Mouse (Mus musculus) adrenal gland, adult 18-20 months (tissue): ENCODE measurements around the gene Ubl5. TPM values are rescaled to one million over a fixed set of nuclear protein-coding genes. Genes with fewer than 3 reads are reported as not detected.
"Not testable (repeated sequence)": the region's sequence is repeated elsewhere in the genome, so short reads cannot be mapped to it uniquely, and the experiment has no call there.

Experiments used
- DNase-seq, 2 experiments: peaks; one replicate each; pipeline ENCODE4 v3.0.0; 2021 to 2022; ENCODE audit warnings: low spot score in 2 of 2
- total RNA-seq, 2 experiments: library from RNA; stranded (reverse); gene quantifications; 1 replicate in 1 of 2; 2 replicates in 1 of 2; pipeline ENCODE4 v1.2.3; 2021

Ubl5 gene
- total RNA-seq, 2 experiments from 2014 or later = 352 to 436 TPM

DNA sequence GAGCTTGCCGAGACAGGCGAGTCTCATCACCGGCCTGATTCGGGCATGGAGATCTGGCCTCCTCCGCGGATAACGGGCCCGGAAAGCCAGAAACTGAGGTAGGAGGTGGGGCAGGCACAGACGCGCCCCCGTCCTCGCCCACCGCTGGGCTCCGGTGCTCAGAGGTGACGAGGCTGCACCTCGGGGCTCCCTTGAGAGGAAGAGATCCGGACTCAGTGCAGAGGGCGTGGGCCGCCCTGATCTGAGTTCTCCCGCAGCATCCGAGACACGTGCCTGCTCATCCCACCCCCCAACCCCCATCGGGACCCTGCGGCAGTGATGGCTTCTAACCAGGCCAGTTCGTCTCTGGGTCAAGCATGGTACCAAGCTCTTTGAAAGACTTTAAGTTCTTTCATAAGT, 9.6 kb downstream of the Ubl5 start:
- no peak for DNase-seq

DNA sequence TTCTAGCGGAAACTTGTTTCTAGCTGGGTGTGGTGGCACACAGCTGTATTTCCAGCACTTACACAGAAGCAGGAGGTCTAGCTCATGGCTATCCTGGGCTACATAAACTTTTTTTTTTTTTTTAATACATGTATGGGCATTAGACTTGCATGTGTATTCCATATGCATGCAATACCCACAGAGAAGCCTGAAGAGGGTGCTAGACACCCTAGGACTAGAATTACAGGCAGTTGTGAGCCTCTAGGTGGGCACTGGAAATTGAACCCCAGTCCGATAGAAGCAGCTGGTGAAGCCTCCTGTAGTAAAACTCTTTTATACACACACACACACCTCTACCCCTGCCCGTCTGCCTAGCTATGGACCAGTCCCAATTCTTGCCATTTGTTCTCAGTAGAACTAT, 11.2 kb downstream of the Ubl5 start:
- no peak for DNase-seq

DNA sequence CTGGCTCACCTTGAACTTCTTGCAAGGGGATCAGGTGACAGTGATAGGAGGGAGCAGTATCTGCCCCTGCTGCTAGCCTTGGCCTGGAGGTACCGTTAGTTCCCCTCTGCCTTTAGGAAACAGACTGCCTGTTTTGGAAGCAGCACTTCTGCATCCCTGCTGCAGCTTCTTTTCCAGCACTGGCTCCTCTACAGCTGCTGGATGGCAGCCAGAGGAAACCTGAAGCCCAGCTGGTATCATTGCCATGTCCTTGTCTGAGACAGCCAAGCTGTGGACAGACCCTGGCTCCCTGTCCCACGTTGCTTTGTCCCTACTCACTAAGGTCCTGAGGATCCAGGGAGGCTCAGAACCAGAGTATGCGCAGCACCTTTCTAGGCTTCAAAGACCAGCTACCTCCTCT, 14.9 kb downstream of the Ubl5 start:
- peak in 1 of 2 experiments; percentile 40 for DNase-seq

DNA sequence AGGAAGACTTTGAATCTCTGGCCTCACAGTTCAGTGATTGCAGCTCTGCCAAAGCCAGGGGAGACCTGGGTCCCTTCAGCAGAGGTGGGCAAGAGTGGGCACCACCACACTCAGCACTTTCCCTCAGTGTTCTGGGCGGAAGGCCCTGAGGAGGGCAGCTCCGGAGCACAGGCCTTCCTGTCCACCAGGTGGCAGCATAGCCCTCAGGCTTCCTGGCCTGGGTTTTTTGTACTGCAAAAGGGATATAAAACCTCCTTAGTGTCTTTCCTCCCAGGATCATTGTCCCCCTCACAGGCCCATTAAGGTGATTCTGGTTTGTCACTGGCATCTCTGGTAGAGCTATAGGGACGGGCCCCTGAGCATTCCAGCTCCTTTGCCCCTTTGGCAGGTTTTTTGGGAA, 19.6 kb downstream of the Ubl5 start:
- peak; percentile 56 to 68 for DNase-seq

DNA sequence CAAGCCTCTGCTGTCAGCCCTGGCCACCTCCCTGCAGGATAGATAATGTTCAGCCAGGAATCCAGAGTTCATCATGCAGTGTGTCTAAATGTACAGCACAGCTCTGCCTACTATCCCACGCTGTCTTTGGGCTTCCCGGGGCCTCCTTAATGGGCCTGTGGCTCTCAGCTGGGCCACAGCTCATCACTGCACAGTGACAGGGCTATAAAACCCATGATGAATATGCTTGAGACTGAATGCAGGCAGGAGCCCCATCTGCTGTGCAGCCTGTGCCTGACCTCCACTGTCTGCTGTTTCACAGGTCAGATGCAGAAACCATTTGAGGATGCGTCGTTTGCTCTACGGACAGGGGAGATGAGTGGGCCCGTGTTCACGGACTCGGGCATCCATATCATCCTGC, 20.2 kb downstream of the Ubl5 start:
- DNase-seq = no peak

DNA sequence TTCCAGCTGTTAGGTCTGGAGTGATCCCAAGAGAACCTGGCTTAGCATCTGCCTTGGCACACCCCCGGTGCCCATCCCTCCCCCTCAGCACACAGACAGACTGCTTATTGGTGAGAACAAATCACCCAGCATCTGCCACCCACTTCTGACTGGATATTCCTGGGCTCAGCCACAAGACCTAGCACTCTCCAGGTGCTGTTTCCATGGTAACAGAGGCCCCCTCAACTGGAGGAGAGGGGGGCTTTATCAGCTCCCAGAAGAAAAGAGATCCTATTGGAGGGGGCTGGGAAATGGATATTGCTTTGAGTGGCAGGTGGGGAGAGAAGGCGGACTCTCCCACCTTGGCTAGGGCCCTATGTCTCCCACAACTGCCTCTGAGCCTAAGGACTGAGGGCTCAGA, 21.3 kb downstream of the Ubl5 start:
- DNase-seq = no peak

DNA sequence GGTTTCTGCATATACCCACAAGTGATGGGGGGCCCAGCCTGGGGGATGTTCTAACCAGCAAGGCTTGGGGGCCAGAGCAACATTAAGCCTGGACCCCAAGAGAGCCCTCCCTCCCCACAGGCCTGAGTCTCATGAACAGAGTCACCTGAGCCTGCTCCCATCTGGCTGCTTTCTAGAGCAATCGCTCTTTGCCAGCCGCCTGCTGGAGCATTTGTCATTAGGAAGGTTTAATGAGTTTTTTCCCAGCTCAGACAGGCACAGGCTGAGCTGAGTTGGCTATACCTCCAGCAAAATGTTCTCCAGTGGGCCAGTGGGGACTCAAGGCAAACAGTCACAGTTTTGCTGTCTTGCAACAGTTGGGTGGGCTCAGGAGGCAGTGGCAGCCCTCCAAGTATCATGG, 21.7 kb downstream of the Ubl5 start:
- DNase-seq = no peak

DNA sequence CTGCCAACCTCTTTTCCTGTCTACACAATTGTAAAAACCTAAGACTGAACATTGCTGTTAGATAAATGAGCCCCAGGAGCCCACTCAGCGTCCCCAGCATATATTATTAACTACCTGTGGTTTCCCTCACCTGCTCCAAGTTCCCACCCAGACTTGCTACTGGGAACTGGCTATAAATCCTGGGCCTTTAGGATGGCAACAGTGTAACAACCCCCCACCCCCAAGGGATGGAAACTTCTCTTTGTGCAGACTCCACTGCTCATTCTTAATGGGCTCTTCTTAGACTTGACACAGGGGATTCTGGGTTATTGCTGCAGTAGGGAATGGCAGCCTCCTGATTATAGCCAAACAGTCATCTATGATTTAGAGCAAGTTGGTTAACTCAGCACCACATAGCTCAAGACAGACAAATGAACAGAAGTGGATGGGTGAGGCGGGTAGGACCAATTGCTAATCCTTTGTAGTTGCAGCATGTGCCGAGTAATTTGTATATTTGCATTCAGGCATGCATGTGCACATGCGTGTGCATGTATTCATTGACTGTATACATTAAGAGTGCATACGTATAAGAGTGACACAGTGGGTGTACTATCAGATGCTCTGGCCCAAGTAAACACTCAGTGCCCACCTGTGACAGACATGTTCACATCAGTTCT, 22.4 kb downstream of the Ubl5 start:
- no peak for DNase-seq

DNA sequence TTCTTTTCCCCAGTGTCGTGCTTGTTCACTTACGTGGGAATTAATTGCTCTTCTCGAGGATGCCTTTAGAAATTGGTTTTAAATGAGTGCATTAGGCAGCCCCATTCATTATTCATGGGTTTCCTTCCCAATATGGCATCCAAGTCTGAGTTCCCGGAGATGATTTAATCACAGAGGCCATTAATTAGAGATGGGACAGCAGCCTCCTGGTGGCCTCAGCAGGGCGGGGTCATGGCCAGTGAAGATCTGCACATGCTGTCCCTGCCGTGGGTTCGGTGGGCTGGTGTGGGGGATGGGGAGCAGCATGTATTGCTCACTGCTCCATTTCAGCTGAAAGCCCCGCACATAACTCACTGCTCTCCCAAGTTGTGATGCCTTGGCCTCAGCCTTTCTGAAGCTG, 23.2 kb downstream of the Ubl5 start:
- no peak for DNase-seq

DNA sequence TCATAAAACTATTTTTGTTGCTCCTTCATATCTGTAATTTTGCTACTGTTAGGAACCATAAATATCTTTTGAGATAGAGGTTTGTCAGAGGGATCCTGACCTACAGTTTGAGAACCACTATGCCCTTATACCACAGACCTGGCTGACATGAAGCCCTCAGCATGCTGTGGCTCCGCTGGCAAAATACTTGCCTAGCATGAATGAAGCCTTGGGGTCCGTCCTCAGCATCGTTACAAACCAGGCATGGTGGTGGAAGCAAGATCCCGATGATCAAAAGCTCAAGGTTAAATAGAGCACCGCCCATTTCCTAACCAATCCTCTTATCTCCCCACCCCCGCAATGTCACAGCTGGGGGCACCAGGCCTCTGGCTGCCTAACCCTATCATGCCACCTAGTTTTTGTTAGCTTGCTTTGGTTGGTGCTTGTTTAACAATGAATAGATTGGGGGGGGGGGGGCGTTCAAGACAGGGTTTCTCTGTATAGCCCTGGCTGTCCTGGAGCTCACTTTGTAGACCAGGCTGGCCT, 23.9 kb downstream of the Ubl5 start:
- no peak for DNase-seq

DNA sequence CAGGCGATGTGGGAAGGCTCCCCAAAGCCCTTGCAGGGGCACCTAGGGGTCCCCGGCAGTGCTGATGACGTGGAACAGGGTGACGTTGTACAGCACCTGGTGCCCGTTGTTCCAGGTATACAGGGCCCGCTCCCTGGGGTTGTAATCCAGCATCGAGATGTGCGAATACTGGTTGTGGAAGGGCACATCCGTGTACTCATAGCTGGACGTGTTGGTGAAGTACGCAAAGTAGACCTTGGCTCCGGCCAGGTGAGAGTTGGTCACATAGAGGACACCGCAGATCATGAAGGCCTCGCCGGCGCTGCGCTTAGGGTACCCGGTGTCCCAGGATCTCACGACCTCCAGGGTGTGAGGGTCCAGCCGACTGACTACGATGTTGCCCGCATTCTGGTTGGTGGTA, 25.4 kb downstream of the Ubl5 start:
- no peak for DNase-seq

DNA sequence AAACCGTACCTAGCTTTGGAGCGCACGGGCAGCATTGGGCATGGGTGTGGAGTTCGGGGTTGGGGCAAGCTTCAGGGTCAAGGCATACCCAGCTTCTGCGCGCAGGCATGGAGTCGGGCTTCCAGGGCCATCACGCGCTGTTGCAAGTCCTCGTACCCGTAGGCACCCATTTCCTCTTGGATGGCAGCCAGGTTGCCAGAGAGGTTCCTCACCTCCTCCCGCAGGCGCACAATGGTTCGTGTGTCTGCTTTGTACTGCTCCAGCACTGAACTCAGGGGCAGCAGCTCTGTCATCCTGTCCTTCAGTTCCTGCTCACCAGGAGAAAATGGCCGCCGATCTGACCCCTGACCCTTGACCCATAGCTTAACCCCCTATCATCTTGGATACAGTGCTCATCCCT, 29.4 kb downstream of the Ubl5 start:
- no peak for DNase-seq

DNA sequence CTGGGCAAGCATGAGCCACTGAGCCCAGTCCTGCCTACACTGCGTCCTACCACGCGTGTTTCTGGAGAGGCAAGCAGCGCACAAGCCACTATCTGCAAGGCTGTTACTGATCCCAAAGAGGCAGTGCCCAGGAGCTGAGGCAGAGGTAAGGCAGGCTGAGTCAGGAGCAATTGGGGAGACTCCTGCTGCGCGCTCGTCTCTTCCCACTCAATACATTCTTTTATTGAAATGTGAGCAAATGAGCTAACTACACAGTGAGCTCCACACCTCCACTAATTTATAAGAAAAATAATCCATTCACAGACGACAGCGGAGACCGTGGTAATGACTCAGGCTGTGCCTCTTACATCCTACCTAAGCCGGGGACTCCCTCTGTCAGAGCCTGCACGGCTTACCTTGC, 35.2 kb downstream of the Ubl5 start:
- DNase-seq = no peak

DNA sequence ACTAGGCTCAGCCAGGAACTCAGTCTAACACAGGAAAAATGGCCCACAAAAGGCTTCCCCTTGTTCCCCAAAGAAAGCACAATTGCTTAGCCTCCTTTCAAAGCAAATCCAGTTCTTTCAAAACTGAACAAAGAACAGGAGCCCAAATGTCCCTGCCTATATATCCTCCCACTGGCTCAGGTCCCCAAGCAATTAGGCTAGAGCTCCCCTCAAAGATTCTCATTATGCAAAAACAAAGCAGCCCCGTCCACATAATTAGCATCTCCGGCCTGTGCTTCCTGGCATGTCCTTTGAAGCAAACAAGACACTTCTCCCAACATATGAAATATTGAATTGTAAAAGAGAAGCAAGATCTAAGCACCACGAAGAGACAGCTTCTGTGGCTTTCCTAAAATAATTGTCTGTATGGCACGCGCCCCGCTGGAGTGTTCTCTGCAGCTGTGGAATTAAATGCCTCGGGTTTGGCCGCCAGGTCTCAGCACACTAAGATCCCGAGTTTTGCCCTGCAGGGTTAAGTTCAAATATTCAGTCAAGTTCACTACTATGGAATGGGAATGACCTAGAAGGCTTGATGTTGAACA, 37.8 kb downstream of the Ubl5 start:
- no peak for DNase-seq

DNA sequence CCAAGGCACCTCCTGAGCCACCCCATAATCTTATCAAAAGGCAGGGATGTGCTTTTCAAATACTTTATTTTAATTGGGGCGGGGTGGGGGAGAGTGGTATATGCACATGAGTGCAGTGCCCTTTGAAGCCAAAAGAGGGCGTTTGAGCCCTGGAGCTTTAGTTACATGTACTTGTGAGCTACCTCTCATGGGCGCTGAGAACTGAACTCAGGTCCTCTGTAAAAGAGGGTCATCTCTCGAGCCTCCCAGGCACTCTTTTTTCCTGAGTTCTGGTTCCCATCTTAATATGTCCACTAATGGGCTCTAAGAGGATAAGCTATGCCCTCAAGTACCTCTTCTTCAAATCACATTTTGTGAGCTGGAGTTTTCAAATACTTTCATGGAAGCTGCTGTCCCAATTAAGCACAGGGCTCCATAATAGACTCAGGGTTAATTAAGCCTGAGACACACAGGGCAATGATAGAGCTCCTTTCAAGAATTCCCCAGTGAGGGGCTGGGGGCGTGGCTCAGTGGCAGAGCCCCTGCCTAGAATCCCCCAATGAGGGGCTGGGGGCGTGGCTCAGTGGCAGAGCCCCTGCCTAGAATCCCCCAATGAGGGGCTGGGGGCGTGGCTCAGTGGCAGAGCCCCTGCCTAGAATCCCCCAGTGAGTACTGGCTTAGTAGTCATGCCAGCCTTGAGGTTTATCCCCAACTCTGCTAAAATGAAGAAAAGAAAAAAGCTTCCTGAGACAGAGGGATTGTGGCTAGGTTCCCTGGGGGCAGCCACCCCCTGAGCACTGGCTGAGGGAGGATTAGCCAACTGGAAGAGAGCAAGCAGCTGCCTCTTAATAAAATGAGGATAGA, 39.1 kb downstream of the Ubl5 start:
- no peak for DNase-seq

DNA sequence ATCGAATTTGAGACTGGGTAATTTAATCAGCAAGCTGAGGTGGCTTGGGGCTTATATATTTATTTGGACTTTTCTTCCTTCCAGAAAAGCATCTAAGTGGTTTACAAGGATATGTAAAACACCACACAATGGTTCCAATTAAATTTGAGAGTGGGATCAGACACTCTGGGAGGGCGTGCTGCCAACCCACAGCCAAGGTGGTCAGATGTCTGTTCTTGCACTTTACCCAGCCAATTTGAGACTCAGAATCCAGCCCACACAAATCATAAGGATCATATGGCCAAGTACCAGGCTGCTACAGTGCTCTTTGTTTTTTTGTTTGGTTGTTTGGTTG, 39.7 kb downstream of the Ubl5 start:
- DNase-seq = no peak

DNA sequence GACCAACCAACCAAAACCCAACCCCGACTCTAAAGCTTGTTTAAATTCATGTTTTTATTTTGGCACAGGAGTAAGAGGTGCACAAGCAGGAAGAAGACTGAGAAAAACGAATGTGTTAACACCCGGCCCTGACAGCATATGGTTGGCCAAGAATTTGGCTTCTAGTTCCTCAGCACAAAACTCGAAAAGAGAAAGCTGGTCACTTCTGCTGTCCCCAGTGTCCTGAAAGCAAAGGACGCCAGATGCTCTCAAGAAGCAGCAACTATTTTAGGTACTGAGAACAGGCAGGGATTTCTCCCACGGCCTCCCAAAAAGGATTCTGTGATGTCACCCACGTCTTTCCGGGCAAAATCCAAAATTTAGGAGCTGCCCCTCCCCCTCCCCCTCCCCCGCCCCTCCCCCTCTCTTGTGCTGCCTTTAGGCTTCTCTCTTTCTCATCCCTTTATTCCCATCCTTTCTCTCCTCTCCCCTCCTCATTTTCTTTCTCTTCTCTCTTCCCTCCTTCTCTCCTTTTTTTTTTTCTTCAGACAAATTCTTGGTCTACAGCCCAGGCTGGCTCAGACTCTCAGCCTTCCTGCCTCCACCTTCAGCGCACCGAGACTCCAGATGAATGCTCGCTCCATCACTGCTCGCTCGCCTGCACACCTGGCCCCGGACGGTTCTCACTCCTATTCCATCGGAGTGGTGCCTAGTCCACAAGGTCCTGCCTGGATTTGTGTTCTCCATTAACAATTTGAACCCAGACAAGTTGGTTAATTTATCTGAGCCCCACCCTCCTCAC, 42.6 kb downstream of the Ubl5 start:
- DNase-seq = no peak

DNA sequence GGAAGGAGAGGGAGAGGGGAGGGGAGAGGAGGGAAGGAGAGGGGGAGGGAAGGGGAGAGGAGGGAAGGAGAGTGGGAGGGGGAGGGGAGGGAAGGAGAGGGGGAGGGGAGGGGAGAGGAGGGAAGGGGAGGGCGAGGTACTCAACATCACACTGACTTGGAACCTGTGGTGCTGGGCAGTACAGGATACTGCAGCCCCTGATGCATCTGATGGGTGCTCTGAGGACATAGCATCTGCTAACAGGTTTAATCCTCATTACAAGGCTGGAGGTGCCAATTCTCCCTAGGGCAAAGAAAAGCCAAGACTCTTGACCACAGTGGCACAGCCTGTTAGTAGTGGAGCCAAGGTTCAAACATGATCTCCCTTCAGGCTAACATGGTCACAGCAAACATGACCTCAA, 46.7 kb downstream of the Ubl5 start:
- DNase-seq = no peak

DNA sequence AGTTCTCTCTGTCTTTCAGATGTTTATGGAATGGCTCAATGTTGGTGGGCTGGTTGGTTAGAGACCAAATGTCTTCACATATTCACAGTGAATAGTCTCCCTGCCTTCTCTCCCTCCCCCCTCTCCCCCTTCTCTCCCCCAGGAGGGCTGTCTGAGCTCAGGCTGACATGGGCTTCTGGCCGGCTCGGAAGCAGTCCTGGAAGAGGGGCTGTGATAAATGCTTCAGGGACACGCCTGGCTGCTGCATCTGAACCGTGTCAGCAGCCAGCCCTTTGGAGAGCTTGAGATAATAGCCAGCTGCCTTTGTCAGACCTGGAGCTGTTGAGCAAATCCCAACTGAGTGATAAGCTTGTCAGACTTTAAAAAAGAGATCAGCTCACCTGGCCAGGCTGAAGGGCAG, 47.2 kb downstream of the Ubl5 start:
- no peak for DNase-seq

DNA sequence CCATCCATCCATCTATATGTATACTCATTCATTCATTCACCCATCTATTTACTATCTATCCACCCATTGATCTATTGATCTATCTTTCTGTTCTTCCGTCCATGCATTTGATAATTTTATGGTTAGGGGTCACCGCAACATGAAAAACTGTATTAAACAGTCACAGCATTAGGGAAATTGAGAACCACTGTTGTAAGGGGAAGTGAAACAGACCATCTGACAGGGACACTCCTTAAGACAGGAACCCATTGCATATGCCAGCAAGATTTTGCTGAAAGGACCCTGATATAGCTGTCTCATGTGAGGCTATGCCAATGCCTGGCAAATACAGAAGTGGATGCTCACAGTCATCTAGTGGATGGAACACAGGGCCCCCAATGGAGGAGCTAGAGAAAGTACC, 47.8 kb downstream of the Ubl5 start:
- not testable (repeated sequence) for DNase-seq

DNA sequence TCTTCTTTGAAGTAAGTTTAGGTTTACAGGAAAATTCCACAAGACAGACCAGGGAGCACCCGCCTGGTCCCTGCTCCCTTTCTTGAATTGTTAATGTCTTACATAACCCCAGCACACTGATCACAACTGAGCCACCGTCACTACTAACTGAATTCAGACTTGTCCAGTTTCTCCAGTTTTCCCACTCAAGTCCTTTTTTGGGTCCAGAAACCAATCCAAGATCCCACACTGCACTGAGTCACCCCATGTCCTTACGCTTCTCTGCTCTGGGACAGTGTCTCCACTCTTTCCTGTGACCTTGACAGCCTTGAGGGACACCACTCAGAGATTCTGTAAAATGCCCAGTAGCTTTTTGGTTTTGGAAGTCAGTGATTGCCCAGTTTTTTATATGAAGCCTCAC, 50.2 kb downstream of the Ubl5 start:
- no peak for DNase-seq
